ENCODE assay signal across 8 mouse cellular contexts in genomic region chr11:52765678-52766254, GRCm38 (mm10). TPM values are rescaled to one million over a fixed set of nuclear protein-coding genes. Genes with fewer than 3 reads are reported as not detected.
DNase-seq lines count a peak whose midpoint lies in the region; ATAC-seq lines count a peak whose summit lies in the region.

No protein-coding gene starts in this region.

- peaks cover 35% of the 10 kb centered on the region for H3K27me3 ChIP-seq in forebrain, embryonic 11.5 days (ENCODE audit: control insufficient read depth, insufficient read depth, low read length)
- peaks cover 37% of the 10 kb centered on the region for H3K27me3 ChIP-seq in hindbrain, embryonic 11.5 days (ENCODE audit: control insufficient read depth, insufficient read depth, low read length)
- peaks cover 40% of the 10 kb centered on the region for H3K27me3 ChIP-seq in stomach, embryonic 15.5 days (replicated peaks)

- 4% methylated on average over 21 of the region's 21 CpGs for WGBS in forebrain, embryonic 11.5 days
- 4% methylated on average over 21 of the region's 21 CpGs for WGBS in hindbrain, embryonic 11.5 days
- WGBS in stomach, embryonic 15.5 days: 3% methylated on average over 21 of the region's 21 CpGs

- H3K4me3 ChIP-seq in forebrain, embryonic 11.5 days (ENCODE audit: low read depth, low read length): peak overlapping the region; percentile 60
- peak overlapping the region; percentile 51 for H3K4me3 ChIP-seq in hindbrain, embryonic 11.5 days (ENCODE audit: low read depth, low read length)
- H3K4me3 ChIP-seq in stomach, embryonic 15.5 days (replicated peaks): peak overlapping the region; percentile 52

- no peak overlapping the region for H3K27ac ChIP-seq in forebrain, embryonic 11.5 days (ENCODE audit: low read depth, low read length)
- no peak overlapping the region for H3K27ac ChIP-seq in hindbrain, embryonic 11.5 days (ENCODE audit: low read depth, low read length)
- no peak overlapping the region for H3K27ac ChIP-seq in stomach, embryonic 15.5 days

- H3K4me2 ChIP-seq in forebrain, embryonic 11.5 days (ENCODE audit: low read depth, low read length, severe bottlenecking): peak overlapping the region; percentile 99
- peak overlapping the region; percentile 90 for H3K4me2 ChIP-seq in hindbrain, embryonic 11.5 days (replicated peaks; ENCODE audit: low read depth, low read length)
- peak overlapping the region; percentile 97 for H3K4me2 ChIP-seq in stomach, embryonic 15.5 days

- no peak overlapping the region for H3K9ac ChIP-seq in forebrain, embryonic 11.5 days (ENCODE audit: low read length)
- H3K9ac ChIP-seq in hindbrain, embryonic 11.5 days (ENCODE audit: low read depth, low read length): no peak overlapping the region
- H3K9ac ChIP-seq in stomach, embryonic 15.5 days: no peak overlapping the region

- no peaks in the 10 kb centered on the region for H3K9me3 ChIP-seq in forebrain, embryonic 11.5 days (ENCODE audit: control insufficient read depth, low read length)
- no peaks in the 10 kb centered on the region for H3K9me3 ChIP-seq in hindbrain, embryonic 11.5 days (ENCODE audit: control insufficient read depth, low read length)
- H3K9me3 ChIP-seq in stomach, embryonic 15.5 days: no peaks in the 10 kb centered on the region

- H3K4me1 ChIP-seq in forebrain, embryonic 11.5 days (replicated peaks; ENCODE audit: control insufficient read depth, insufficient read depth, low read length): peaks cover 11% of the 10 kb centered on the region; the same call in 1 of the 2 replicates
- peaks cover 9% of the 10 kb centered on the region for H3K4me1 ChIP-seq in hindbrain, embryonic 11.5 days (replicated peaks; ENCODE audit: control insufficient read depth, insufficient read depth, low read length)
- H3K4me1 ChIP-seq in stomach, embryonic 15.5 days: peaks cover 17% of the 10 kb centered on the region

- no peaks in the 10 kb centered on the region for H3K36me3 ChIP-seq in forebrain, embryonic 11.5 days (ENCODE audit: control insufficient read depth, insufficient read depth, low read length)
- no peaks in the 10 kb centered on the region for H3K36me3 ChIP-seq in hindbrain, embryonic 11.5 days (ENCODE audit: control insufficient read depth, insufficient read depth, low read length)
- H3K36me3 ChIP-seq in stomach, embryonic 15.5 days: no peaks in the 10 kb centered on the region

- no peak for ATAC-seq in forebrain, embryonic 11.5 days (replicated peaks; ENCODE audit: low FRiP score)
- ATAC-seq in hindbrain, embryonic 11.5 days (ENCODE audit: low FRiP score): peak; percentile 45; the same call in 1 of the 2 replicates
- no peak for ATAC-seq in stomach, embryonic 15.5 days (ENCODE audit: insufficient read depth, low FRiP score, low read depth)
- ATAC-seq in inflammation-experienced regulatory T-cells, adult 6 months: no peak

- DNase-seq in ovary, postnatal 14 days (ENCODE audit: low spot score): peak; percentile 10
- no peak for DNase-seq in ovary, postnatal 36 days (ENCODE audit: low spot score)
- DNase-seq in forebrain, embryonic 11.5 days (ENCODE audit: low spot score): peak; percentile 73
- peak; percentile 66 for DNase-seq in hindbrain, embryonic 11.5 days (ENCODE audit: low spot score)
- DNase-seq in left cerebral cortex, adult 11 months (ENCODE audit: low spot score): peak; percentile 40
- peak; percentile 39 for DNase-seq in lung, postnatal 36 days

RNA-seq across cellular contexts. Expression of gene Fstl4, which starts 1.3 kb away (rescaled TPM):
- polyA plus RNA-seq in forebrain, embryonic 11.5 days (2014; fragmentation: Nextera tagmentation; extraction: Ambion mirVana): 0.64 and 0.73 TPM in 2 replicates
- polyA plus RNA-seq in hindbrain, embryonic 11.5 days (2014; fragmentation: Nextera tagmentation; extraction: Ambion mirVana): 2.0 and 2.1 TPM in 2 replicates
- 2.6 and 3.5 TPM in 2 replicates for polyA plus RNA-seq in stomach, embryonic 15.5 days (2015; fragmentation: Nextera tagmentation; extraction: Ambion mirVana)
- polyA plus RNA-seq in inflammation-experienced regulatory T-cells, adult 6 months (2017; shearing (Covaris generic)): not detected
